Mouse (Mus musculus) lung, adult 18-20 months (tissue): ENCODE results near the gene Casp2.

ENCODE experiments used
- DNase-seq, 2 experiments: peaks; one replicate each; pipeline ENCODE4 v3.0.0; 2022; ENCODE audit warnings: mixed read lengths in 2 of 2

Gene Casp2

GRCm38 (mm10) chr6:42264626-42265312 lies at the start of gene Casp2:
Gene Casp2, plus strand, starts transcription at chr6:42264985.
- DNase-seq = peak; percentile 99

- DNase-seq = no peak
Measured at GRCm38 (mm10) chr6:42215028-42215427, 49.8 kb upstream of the Casp2 start, which contains the start of gene Tas2r144. Gene Tas2r144, plus strand, starts transcription at chr6:42215328.

- DNase-seq = no peak
Measured at GRCm38 (mm10) chr6:42222286-42222685, 42.5 kb upstream of the Casp2 start.

GRCm38 (mm10) chr6:42225046-42225445 lies 39.7 kb upstream of the Casp2 start:
- no peak for DNase-seq

- DNase-seq = peak; percentile 53 to 69
Measured at GRCm38 (mm10) chr6:42227240-42228101, 37.3 kb upstream of the Casp2 start.

GRCm38 (mm10) chr6:42229610-42230009 lies 35.2 kb upstream of the Casp2 start:
- DNase-seq = no peak

- no peak for DNase-seq
Measured at GRCm38 (mm10) chr6:42231191-42231590, 33.6 kb upstream of the Casp2 start.

GRCm38 (mm10) chr6:42237276-42237805 lies 27.4 kb upstream of the Casp2 start:
- no peak for DNase-seq

- peak in 1 of 2 experiments; percentile 66 for DNase-seq
Measured at GRCm38 (mm10) chr6:42241311-42242045, 23.3 kb upstream of the Casp2 start.

GRCm38 (mm10) chr6:42245711-42246353 lies 19.0 kb upstream of the Casp2 start, which contains the start of gene Gstk1:
Gene Gstk1, plus strand, starts transcription at chr6:42245935.
- peak; percentile 92 to 94 for DNase-seq

- peak; percentile 21 to 24 for DNase-seq
Measured at GRCm38 (mm10) chr6:42247173-42247572, 17.6 kb upstream of the Casp2 start.

GRCm38 (mm10) chr6:42247981-42248380 lies 16.8 kb upstream of the Casp2 start:
- no peak for DNase-seq

GRCm38 (mm10) chr6:42251791-42252190 lies 13.0 kb upstream of the Casp2 start:
- no peak for DNase-seq

GRCm38 (mm10) chr6:42253103-42253502 lies 11.7 kb upstream of the Casp2 start:
- no peak for DNase-seq

- DNase-seq = peak; percentile 69 to 77
Measured at GRCm38 (mm10) chr6:42257303-42257863, 7.4 kb upstream of the Casp2 start.

- DNase-seq = peak; percentile 63 to 78
Measured at GRCm38 (mm10) chr6:42260430-42260829, 4.4 kb upstream of the Casp2 start.

GRCm38 (mm10) chr6:42261524-42262170 lies 3.1 kb upstream of the Casp2 start, which contains the start of gene Tmem139:
Gene Tmem139, plus strand, starts transcription at chr6:42261970.
- peak; percentile 85 to 92 for DNase-seq

GRCm38 (mm10) chr6:42265391-42266330 lies 876 bp downstream of the Casp2 start:
- DNase-seq = peak in 1 of 2 experiments; percentile 35

GRCm38 (mm10) chr6:42270817-42271216 lies 6.0 kb downstream of the Casp2 start:
- no peak for DNase-seq

- no peak for DNase-seq
Measured at GRCm38 (mm10) chr6:42276151-42276550, 11.4 kb downstream of the Casp2 start.
